Mouse (Mus musculus) heart, embryonic 15.5 days (tissue): ENCODE results near the gene Stx8. TPM values are rescaled to one million over a fixed set of nuclear protein-coding genes. Genes with fewer than 3 reads are reported as not detected.
A peak's percentile ranks its signal among the peaks of the same experiment; 100 is the strongest.

Experiments used
- ATAC-seq: fragments of 200-750 bp; cut with Nextera tagmentation; replicated peaks from 2 replicates; pipeline ENCODE4 v1.8.0; 2017; ENCODE audit warnings: low read depth, moderate TSS enrichment; ENCODE audit not compliant: insufficient number of reproducible peaks, insufficient read depth, low FRiP score
- H3K27ac ChIP-seq: fragments of 300-500 bp; sonication (generic); 2 replicates; pipeline ENCODE4 v1.5.1; 2015; ENCODE audit warnings: mild to moderate bottlenecking, inconsistent platforms
- H3K27me3 ChIP-seq: fragments of 300-500 bp; sonication (generic); 2 replicates; pipeline ENCODE4 v1.6.1; 2015; ENCODE audit warnings: inconsistent platforms
- H3K36me3 ChIP-seq: fragments of 300-500 bp; sonication (generic); 2 replicates; pipeline ENCODE4 v1.6.1; 2015; ENCODE audit warnings: mild to moderate bottlenecking, inconsistent platforms
- H3K4me1 ChIP-seq: fragments of 300-500 bp; sonication (generic); replicated peaks from 2 replicates; pipeline ENCODE4 v1.6.1; 2015; ENCODE audit warnings: inconsistent platforms
- H3K4me2 ChIP-seq: fragments of 300-500 bp; sonication (generic); 2 replicates; pipeline ENCODE4 v1.6.1; 2015; ENCODE audit warnings: inconsistent platforms, mild to moderate bottlenecking, moderate library complexity
- H3K4me3 ChIP-seq: fragments of 300-500 bp; sonication (generic); 2 replicates; pipeline ENCODE4 v1.5.1; 2015; ENCODE audit warnings: mild to moderate bottlenecking, inconsistent platforms
- H3K9ac ChIP-seq: fragments of 300-500 bp; sonication (generic); 2 replicates; pipeline ENCODE4 v1.6.1; 2015; ENCODE audit warnings: mild to moderate bottlenecking, inconsistent platforms
- H3K9me3 ChIP-seq: fragments of 300-500 bp; sonication (generic); replicated peaks from 2 replicates; pipeline ENCODE4 v1.6.1; 2016; ENCODE audit warnings: inconsistent platforms
- WGBS: fragments of 180-500 bp; shearing (Covaris S2); methylation state at CpG from one replicate; pipeline ENCODE4 v1.1.7; 2015; ENCODE audit warnings: mixed read lengths; 5-methylcytosine and 5-hydroxymethylcytosine counted together
- polyA plus RNA-seq: library from polyadenylated mRNA; unstranded; fragments of >200 nt; fragmentation: Nextera tagmentation; extraction: Ambion mirVana; gene quantifications from 2 replicates; pipeline ENCODE4 v1.2.1, GENCODE M21; 2015

Stx8 gene
- polyA plus RNA-seq = 45.4 and 61.7 TPM in 2 replicates

DNA sequence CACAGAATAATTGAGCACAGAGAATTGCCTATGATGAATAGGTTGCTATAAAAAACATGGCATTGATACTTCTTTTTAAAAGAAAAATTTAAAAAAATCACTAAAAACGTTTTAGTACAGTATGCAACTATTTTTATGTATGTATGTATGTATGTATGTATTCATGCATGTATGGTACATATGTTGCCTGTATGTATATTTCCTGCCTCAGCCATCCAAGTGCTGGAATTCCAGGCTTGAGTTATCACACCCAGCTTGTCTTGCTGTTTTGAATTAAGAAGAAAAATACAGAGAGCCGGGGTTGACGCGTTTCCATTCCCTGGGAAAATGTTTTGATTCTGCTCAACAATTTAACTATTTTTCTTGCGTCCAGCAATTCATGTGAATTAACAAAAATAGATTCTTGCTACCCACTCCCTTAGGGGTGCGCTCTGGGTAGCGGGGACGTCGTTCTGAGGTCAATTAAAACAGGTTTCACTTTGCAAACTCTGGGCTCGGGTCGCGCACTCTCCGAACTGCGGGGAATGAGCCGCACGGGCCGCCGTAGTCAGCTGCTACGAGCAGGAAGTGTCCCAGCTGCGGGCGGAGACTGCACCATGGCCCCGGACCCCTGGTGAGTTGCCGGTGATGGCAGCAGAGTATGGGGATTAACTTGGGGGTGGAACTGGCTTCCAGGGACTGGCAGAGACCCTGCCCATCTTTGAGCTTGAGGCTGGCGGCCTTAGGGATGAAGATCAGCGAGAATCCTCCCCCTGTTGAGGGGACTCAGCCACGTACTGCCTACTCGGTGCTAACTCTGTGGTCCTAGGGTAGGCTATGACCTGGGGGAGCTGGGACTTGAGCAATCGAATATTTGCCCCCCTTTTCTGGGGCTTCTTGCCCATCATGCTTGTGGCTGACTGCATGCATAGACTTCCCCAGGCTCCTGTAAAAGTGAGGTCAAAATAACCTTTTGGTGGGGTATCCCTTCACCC is at the start of gene Stx8:
Gene Stx8 (plus strand): TSS at position 289 of the 974 bp plus-strand sequence.
- no peaks in the 10 kb centered on the region for H3K9me3 ChIP-seq
- peak within 1 kb of the TSS; percentile 89 for H3K9ac ChIP-seq
- peak within 1 kb of the TSS; percentile 75 for H3K4me2 ChIP-seq
- H3K27me3 ChIP-seq = no peaks in the 10 kb centered on the region
- peak within 1 kb of the TSS; percentile 88 for H3K4me3 ChIP-seq
- ATAC-seq = peak; percentile 65; the same call in 1 of the 2 replicates
- peaks cover 7% of the 10 kb centered on the region for H3K36me3 ChIP-seq
- WGBS = under 1% methylated on average over 28 of the region's 28 CpGs
- peak within 1 kb of the TSS; percentile 61; the same call in 1 of the 2 replicates for H3K27ac ChIP-seq
- H3K4me1 ChIP-seq = peaks cover 17% of the 10 kb centered on the region

DNA sequence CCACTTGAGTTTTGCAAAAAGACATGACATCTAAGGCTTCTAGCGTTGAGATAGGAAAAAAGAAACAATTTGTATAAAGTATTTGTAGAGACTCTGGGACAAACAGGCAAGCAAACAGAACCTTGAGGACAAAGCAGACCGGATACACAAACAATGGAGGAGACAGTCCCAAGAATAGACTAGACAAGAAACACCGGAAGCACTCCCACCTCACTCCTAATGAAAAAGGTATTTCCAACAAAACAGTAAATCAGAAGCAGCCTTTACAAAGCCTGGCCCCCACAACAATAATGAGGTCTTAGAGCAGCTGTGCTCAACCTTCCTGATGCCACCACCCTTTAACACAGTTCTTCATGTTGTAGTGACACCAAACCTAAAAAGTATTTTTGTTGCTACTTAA is 48.9 kb upstream of the Stx8 start:
- 70% methylated on average over 3 of the region's 3 CpGs for WGBS
- H3K27ac ChIP-seq = no peak overlapping the region

GRCm38 (mm10) chr11:67919593-67919992 is 46.4 kb upstream of the Stx8 start:
- Histone ChIP-seq H3K9ac (no peak overlapping the region), H3K27me3 (no peaks in the 10 kb centered on the region), H3K4me1 (peaks cover 6% of the 10 kb centered on the region), H3K4me3 (no peak overlapping the region), H3K4me2 (no peak overlapping the region), H3K36me3 (no peaks in the 10 kb centered on the region), H3K27ac (no peak overlapping the region), H3K9me3 (no peaks in the 10 kb centered on the region)
- WGBS = 57% methylated on average over 5 of the region's 5 CpGs
- no peak for ATAC-seq

More for the DNA sequence above, 48.9 kb upstream of the Stx8 start:
- H3K4me2 ChIP-seq = no peak overlapping the region
- no peaks in the 10 kb centered on the region for H3K27me3 ChIP-seq
- ATAC-seq = no peak
- H3K9ac ChIP-seq = no peak overlapping the region
- peaks cover 12% of the 10 kb centered on the region for H3K4me1 ChIP-seq
- no peaks in the 10 kb centered on the region for H3K36me3 ChIP-seq
- H3K4me3 ChIP-seq = no peak overlapping the region
- H3K9me3 ChIP-seq = no peaks in the 10 kb centered on the region

- no peak for ATAC-seq
- H3K9ac ChIP-seq = no peak overlapping the region
Measured at GRCm38 (mm10) chr11:67920226-67920960, 45.6 kb upstream of the Stx8 start.

DNA sequence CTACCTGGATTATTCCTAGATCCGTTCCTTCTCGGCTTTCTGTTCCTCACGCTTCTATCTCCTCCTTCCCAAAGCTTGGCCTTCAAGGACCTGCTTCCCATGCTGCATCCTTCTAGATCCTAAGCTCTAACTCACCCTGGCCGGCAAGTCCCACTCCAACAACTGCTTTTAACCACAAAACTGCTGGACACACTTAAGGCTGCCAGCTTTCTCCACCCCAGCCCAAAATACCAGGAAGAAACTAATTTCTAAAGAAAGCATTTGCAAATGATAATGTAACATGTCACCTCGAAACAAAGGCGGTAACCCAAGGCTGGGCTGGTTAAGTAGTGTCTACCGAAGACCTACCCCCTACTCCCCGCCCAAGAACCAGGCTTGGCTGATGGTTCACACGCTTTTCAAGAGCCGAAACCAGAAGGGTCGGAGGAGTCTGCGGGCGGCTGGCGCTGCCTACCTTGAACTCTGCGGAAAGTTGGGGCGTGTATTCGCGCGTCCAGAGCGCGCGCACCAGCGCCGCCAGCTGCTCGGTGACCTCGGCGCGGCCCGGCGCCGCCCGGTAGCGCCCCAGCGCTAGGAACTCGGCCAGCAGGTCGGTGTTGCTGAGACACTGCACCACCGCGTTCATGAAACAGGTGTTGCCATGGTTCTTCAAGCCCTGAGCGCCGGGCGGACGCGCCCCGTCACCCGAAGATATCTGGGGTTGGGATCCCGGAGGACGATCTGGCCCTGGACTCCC is 44.7 kb upstream of the Stx8 start:
- Histone ChIP-seq H3K9me3 (no peaks in the 10 kb centered on the region), H3K36me3 (no peaks in the 10 kb centered on the region), H3K9ac (peak overlapping the region; percentile 66), H3K27me3 (no peaks in the 10 kb centered on the region), H3K4me1 (peaks cover 6% of the 10 kb centered on the region), H3K27ac (peak overlapping the region; percentile 47), H3K4me2 (peak overlapping the region; percentile 98), H3K4me3 (peak overlapping the region; percentile 61)
- ATAC-seq = peak; percentile 71
- 3% methylated on average over 47 of the region's 47 CpGs for WGBS

More at GRCm38 (mm10) chr11:67920226-67920960, 45.6 kb upstream of the Stx8 start:
- H3K36me3 ChIP-seq = no peaks in the 10 kb centered on the region
- 40% methylated on average over 9 of the region's 9 CpGs for WGBS
- no peaks in the 10 kb centered on the region for H3K27me3 ChIP-seq
- no peaks in the 10 kb centered on the region for H3K9me3 ChIP-seq
- peak overlapping the region; percentile 98 for H3K4me2 ChIP-seq
- H3K4me3 ChIP-seq = peak overlapping the region; percentile 61; the same call in 1 of the 2 replicates
- H3K4me1 ChIP-seq = peaks cover 6% of the 10 kb centered on the region
- H3K27ac ChIP-seq = no peak overlapping the region

GRCm38 (mm10) chr11:67921827-67922754 is 43.9 kb upstream of the Stx8 start, which contains the start of gene Usp43:
Gene Usp43, minus strand, starts transcription at chr11:67922153.
- Histone ChIP-seq H3K27me3 (no peaks in the 10 kb centered on the region), H3K4me2 (peak within 1 kb of the TSS; percentile 98), H3K36me3 (no peaks in the 10 kb centered on the region), H3K9ac (peak within 1 kb of the TSS; percentile 66), H3K4me3 (peak within 1 kb of the TSS; percentile 61), H3K4me1 (peaks cover 10% of the 10 kb centered on the region), H3K27ac (peak within 1 kb of the TSS; percentile 66), H3K9me3 (no peaks in the 10 kb centered on the region)
- WGBS = under 1% methylated on average over 74 of the region's 80 CpGs
- peak; percentile 82 for ATAC-seq

DNA sequence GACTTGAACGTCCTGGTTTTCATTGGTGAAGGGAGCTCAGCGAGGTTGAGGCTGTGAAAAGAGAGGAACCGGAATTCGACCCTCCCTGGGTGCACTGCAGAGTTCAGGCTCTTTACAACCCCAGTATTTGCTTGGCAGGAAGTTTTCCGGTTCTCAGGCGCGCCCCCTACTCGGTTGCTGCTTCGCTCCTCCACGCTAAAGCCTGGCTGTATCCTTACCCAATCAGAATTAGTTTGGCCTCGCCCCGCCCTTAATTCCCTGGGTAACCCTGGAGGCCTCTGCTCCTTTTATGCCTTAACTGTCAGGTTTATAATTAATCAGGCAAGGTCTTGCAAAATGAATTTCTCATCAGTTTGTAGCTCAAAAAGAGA is 43.3 kb upstream of the Stx8 start:
- Histone ChIP-seq H3K27ac (peak overlapping the region; percentile 66), H3K4me3 (peak overlapping the region; percentile 61), H3K27me3 (no peaks in the 10 kb centered on the region), H3K36me3 (no peaks in the 10 kb centered on the region), H3K9ac (peak overlapping the region; percentile 66), H3K4me2 (peak overlapping the region; percentile 98), H3K4me1 (peaks cover 10% of the 10 kb centered on the region), H3K9me3 (no peaks in the 10 kb centered on the region)
- ATAC-seq = peak; percentile 70; the same call in 1 of the 2 replicates
- WGBS = under 1% methylated on average over 12 of the region's 12 CpGs

GRCm38 (mm10) chr11:67923720-67924119 is 42.3 kb upstream of the Stx8 start:
- H3K4me2 ChIP-seq = no peak overlapping the region
- peaks cover 10% of the 10 kb centered on the region for H3K4me1 ChIP-seq
- no peak overlapping the region for H3K4me3 ChIP-seq
- H3K36me3 ChIP-seq = no peaks in the 10 kb centered on the region
- no peak for ATAC-seq
- WGBS = 88% methylated on average over 5 of the region's 5 CpGs
- no peak overlapping the region for H3K27ac ChIP-seq
- no peaks in the 10 kb centered on the region for H3K27me3 ChIP-seq
- H3K9ac ChIP-seq = no peak overlapping the region
- H3K9me3 ChIP-seq = no peaks in the 10 kb centered on the region

DNA sequence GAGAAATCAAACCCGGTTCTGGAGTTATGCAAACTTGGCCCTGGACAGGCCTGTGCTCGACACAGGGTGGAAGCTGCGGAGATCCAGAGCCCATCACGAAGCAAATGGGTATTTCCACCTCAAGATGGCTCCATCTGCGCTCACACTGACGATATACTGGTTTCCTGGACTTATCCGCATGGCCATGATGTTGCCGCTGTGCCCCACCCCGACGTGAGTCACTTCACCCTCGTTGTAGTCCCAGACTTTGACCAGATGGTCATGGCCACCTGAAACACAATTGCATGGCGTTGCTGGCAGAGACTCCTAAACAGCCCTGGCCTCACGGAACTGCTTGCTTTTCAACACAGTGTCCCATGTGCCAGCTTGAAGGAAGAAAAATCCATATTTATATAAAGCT is 41.0 kb upstream of the Stx8 start:
- ATAC-seq = no peak
- Histone ChIP-seq H3K4me1 (peaks cover 10% of the 10 kb centered on the region), H3K27ac (no peak overlapping the region), H3K36me3 (no peaks in the 10 kb centered on the region), H3K9me3 (no peaks in the 10 kb centered on the region), H3K4me3 (no peak overlapping the region), H3K9ac (no peak overlapping the region), H3K27me3 (no peaks in the 10 kb centered on the region), H3K4me2 (no peak overlapping the region)
- 83% methylated on average over 13 of the region's 13 CpGs for WGBS
